Mouse (Mus musculus) right cerebral cortex, adult 2 months (tissue): ENCODE measurements at regions not wholly inside any gene's neighbourhood (a gene's known extent, or its start where the extent isn't known, plus 50 kb on each side); places are given as distances from the start of the nearest gene placed in this dataset.
A peak's percentile ranks its signal among the peaks of the same experiment; 100 is the strongest.

ENCODE experiments used
- DNase-seq, 2 experiments: peaks; one replicate each; pipeline ENCODE4 v3.0.0; 2021 to 2022; ENCODE audit warnings: low spot score in 2 of 2

DNA sequence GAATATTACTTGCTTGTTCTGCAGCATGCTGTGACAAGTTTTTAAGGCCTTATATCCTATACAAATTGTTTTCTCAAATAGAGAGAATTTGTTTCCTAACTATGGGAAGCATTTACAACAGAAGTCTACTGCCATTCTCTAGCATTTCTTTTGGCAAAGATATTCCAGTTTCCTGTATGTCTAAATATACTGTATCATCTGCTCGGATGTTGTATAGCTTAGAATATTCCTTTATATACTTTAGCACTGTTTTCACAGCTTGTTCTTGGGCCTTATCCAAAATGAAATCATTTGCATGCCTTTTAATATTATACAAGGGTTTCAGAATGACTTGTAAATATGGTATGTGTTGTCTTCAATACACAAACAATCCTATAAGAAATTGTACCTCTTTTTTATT lies 92.1 kb upstream of the Ins2 start:
- DNase-seq, result no peak

GRCm38 (mm10) chr7:142830969-142831673 lies 87.9 kb upstream of the Ins2 start:
- no peak for DNase-seq

DNA sequence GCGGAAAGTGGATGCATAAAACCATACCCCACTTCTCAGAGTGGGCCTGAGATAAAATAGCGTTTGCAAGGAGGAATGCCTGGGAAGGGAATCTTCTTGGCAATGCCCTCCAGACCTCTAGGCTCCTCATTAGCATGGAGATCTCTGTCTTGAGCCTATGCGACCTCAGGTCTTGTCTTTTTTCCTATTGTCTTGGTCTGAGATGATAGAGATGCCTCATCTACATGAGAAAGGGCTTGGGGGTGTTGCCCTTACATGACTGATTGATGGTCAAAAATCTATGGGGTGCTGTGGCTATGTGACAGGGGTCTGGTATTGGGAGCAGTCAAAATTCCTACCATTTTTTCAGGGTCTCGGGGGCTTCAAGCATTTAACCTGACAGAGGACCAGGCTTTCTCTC lies 67.5 kb upstream of the Ins2 start:
- DNase-seq, result no peak

DNA sequence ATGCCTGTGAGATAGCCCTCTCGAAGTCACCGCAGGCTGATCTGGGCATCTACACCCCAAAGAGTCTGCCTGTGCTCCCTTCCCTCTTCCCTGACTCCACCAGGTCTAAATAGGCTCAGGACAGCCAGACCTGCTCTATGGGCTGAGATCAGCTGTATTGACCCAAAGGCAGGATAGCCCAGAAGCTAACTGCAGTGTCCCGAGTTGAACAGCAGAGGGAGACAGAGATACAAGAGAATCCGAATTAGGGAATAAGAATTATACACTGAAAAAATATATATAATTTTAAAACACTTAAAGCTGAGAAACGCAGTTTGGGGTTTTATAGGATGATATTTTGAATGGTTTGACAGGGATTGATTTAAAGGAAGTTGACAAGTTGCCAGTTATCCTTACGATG lies 56.2 kb upstream of the Ins2 start:
- peak; percentile 59 to 67 for DNase-seq

DNA sequence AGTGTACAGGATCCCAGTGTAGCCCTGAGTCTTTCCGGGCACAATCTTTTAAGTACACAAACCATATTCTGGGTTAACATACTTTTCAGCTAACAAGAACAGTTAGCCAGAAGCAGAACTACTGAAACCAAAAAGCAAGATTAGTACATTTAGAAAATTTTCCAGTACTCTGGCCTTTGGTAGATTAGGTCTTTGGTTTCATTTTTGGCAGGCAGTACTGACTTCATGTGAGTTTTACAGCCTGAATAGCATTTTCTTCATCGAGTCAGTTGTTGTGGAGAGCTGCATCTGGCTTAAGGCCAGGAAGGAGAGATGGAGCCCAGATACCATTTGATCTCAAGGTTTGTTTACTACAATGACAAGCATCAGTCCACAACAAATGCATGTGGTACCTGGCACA lies 51.3 kb upstream of the Ins2 start:
- DNase-seq, result no peak
